Mouse (Mus musculus) ovary, adult 18-20 months (tissue): ENCODE results near the gene E130308A19Rik.

Experiments
- DNase-seq: peaks from one replicate; pipeline ENCODE4 v3.0.0; 2022; ENCODE audit warnings: low spot score, mixed read lengths

E130308A19Rik gene

GRCm38 (mm10) chr4:59639163-59639562 lies 13.2 kb downstream of the E130308A19Rik start:
- no peak for DNase-seq

- no peak for DNase-seq
Observed at GRCm38 (mm10) chr4:59640720-59641119, 14.7 kb downstream of the E130308A19Rik start.

- DNase-seq = no peak
Observed at GRCm38 (mm10) chr4:59642039-59642438, 16.0 kb downstream of the E130308A19Rik start.

DNA sequence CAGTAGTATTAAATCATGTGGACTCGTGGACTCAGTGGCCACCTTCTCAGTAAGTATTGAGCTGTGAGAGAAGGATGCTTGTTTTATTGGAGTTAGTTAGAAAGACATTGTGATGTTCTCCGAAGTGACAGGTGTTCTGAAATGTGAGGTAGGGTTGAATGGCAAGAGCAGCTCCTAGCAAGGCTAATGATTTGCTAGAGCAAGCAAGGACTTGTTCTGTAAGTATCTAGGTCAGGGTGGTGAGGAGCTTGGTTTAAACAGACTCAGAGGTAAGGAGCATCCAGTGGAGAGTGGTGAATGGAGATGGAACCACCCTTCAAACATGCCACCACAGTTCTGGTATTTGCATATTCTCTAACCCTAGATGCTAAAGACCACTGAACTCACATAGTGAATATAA lies 16.6 kb downstream of the E130308A19Rik start:
- no peak for DNase-seq

DNA sequence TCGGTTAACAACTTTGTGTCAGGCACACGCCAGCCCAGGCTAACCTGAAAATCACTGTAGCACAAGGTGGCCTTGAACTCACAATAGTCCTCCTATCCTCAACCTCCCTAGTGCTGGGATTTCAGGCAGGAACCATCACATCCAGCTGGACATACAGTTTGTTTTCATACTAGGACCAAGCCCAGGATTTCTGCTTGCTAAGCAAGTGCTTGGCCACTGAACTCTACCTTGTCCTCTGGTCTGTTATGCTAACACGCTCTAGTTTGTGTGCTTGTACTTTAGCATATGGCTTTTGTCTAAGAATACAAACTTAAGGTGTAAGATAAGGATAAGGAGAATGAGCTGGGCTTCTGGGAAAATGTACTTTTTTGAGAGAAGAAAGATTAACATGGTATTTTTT lies 18.4 kb downstream of the E130308A19Rik start:
- no peak for DNase-seq

GRCm38 (mm10) chr4:59644992-59645391 lies 19.0 kb downstream of the E130308A19Rik start:
- no peak for DNase-seq

- no peak for DNase-seq
Observed at GRCm38 (mm10) chr4:59645610-59646009, 19.6 kb downstream of the E130308A19Rik start.

- no peak for DNase-seq
Observed at GRCm38 (mm10) chr4:59646020-59646696, 20.1 kb downstream of the E130308A19Rik start.

GRCm38 (mm10) chr4:59649119-59649518 lies 23.1 kb downstream of the E130308A19Rik start:
- no peak for DNase-seq

GRCm38 (mm10) chr4:59652166-59652681 lies 26.2 kb downstream of the E130308A19Rik start:
- DNase-seq = no peak

DNA sequence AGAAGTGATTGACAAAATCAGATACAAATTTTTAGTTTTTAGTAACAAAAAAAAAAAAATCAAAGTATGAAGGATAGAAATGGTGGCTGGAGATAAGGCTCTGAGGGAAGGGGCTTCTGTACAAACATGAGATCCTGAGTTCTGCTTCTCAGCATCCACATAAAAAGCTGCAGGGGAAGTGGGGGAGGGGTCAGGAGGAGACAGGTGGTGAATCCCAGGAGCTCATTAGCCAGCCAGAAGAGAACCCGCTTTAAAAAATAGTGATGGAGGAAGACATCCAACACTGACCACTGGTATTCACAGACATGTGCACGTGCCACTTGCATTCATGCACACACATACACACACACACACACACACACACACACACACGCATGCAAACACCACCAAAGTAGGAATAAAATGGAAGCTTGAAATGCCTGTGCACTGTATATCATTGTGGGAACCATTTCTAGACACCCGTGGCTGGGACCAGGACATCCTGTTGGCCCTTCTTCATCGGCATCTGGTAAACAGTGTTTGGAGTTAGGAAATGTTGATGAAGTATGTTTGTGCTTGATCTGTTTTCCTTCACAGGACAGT lies 30.1 kb downstream of the E130308A19Rik start:
- DNase-seq = no peak

- no peak for DNase-seq
Observed at GRCm38 (mm10) chr4:59662163-59662562, 36.2 kb downstream of the E130308A19Rik start.

DNA sequence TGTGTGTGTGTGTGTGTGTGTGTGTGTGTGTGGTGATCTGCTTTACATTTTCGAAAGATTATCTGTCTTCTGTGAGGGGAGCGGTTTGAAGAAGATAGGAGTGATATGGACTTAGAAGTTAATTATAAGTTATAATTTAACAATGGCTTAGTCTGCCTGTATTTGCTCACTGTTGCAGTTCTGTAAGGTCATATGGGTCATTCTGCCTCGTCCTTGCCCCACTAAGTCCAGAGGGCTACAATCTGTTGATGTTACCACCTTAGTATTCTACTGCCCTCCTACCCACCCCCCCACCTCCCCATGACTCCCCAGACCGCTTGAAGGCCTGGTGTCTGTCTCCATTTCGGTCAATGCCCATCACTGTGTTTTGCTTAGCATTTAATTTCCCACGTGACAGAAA lies 37.4 kb downstream of the E130308A19Rik start:
- DNase-seq = no peak

DNA sequence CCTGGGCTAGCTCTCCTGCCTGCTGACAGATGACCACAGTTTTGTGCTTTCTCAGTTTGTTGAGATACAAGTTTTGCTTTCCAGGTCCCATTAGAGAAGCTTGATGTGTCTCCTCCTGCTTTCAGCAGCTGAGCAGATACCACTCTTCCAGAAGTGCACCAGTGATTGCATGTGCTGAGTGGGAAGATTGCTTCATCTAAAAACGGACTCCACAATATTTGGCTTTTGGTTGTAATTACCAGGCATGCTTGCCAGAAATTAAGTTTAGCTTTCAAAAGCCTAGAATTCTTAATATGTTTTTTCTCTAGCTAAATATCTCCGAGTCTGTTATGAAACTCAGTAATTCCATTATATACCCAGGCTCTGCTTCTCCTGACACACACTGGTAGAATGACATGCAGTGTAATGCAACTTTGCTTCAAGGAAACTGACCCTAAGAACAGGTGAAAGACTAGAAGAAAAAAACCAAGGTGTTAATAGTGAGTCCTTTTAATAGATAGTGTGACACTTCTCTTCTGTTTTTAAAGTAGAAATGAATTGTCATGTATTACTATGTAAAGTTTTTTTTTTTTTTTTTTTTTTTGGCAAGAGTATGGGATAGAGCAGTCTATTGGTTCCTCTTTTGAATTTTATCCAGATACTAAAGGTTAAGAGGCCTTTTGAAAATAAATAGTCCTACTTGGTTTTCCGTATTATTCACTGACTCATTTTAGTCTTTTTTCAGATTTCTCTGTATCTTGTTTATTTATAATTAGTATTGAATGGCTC lies 40.7 kb downstream of the E130308A19Rik start:
- DNase-seq = no peak

- no peak for DNase-seq
Observed at GRCm38 (mm10) chr4:59668050-59668449, 42.0 kb downstream of the E130308A19Rik start.

- DNase-seq = no peak
Observed at GRCm38 (mm10) chr4:59669131-59669530, 43.1 kb downstream of the E130308A19Rik start.

GRCm38 (mm10) chr4:59670015-59670414 lies 44.0 kb downstream of the E130308A19Rik start:
- no peak for DNase-seq

DNA sequence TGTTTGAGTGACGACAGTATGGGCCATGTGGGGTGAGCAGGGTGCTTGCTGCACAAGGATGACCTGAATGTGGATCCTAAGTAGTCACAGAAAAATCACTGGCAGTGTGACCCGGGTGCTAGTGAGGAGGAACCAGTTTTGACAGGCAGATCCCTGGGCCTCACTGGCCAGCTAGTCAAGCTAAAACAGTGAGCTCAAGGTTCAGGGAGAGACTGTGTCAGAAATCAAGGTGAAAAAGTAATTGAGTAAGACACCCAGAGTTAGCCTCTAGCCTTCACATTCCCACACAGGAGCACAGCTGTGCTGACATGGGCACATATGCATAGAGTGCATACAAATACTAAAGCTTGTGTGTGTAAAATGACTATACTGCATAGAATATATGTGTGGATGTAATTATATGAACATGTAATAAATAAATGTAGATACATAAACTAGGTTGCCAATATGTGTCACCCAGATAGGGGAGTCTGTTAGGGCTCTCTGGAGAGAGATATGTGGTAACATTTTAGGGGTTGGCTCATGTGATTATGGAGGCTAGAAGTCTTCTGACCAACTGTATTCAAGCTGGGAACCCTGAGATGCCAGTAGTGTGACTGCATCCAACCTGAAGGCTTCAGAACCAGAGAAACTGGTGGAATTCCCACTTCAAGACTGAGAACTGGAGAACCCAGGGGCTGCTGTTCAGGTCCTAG lies 47.6 kb downstream of the E130308A19Rik start:
- no peak for DNase-seq

GRCm38 (mm10) chr4:59674929-59675679 lies 49.1 kb downstream of the E130308A19Rik start:
- no peak for DNase-seq

DNA sequence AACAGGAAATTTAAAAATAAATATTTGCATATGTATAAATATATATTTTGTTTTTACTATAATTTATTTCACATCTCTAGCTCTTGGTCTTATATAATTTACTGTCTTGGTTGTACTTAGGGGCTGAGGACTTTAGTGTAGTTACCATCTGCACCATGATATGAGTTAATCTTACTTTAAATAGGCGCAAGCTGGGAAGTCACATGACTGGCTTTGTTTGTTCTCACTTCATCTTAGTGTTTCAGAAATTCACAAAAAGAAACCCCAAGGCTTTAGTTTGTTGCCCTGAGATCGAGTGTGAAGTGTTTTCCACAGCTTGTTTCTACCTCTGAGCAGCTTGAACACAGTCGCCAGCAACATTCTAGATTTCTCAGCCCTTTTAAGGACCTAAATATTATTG lies 49.7 kb downstream of the E130308A19Rik start:
- no peak for DNase-seq

GRCm38 (mm10) chr4:59681383-59681782 lies 55.4 kb downstream of the E130308A19Rik start:
- no peak for DNase-seq

DNA sequence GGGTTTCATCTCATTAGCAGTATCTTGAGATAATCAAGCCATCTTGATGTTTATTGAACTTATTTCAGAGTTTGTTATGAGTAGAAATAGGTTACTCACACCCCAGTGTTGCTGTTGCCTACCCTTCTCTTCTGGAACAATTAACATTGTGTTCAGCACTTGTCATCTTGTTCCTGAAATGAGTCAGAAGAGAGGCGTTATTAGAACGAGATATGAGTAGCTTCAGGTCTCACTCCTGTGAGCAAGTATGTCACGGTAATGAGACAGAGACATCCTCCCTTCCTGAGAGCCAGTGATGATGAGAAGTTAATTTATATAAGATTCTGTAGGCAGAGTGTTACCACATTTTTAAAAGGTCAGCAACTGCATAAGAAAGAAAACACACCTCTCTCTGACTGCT lies 56.5 kb downstream of the E130308A19Rik start:
- no peak for DNase-seq
